Mouse (Mus musculus): ENCODE data around the gene Wdhd1.

Wdhd1 gene

GRCm38 (mm10) chr14:47281535-47281934, 4.9 kb upstream of the Wdhd1 start:
- no peak for DNase-seq (ENCODE audit: extremely low spot score, low spot score)

GRCm38 (mm10) chr14:47279058-47279457, 2.4 kb upstream of the Wdhd1 start:
- DNase-seq (ENCODE audit: extremely low spot score, low spot score), result no peak

- DNase-seq (ENCODE audit: extremely low spot score, low spot score), result no peak
Measured at GRCm38 (mm10) chr14:47276036-47276603, 537 bp downstream of the Wdhd1 start.

DNA sequence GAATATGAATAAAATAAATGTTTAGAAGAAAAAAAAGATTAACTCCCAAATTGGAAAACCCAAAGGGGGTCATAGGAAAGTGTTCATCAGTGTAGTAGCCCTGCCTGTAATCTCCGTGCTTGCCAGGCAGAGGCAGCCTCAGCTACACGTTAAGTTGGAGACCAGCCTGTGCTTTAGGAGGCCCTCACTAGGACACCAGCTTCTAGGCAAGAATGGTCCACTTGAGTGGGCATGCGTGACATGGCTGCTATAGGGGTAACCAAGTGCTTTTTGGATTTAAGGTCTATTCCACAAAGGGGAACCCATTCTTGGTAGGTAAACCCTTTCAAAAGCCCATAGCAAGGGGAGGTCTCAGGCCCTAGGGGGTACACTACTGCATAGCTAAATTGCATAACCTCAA, 1.2 kb downstream of the Wdhd1 start:
- DNase-seq (ENCODE audit: extremely low spot score, low spot score), result peak; percentile 17

GRCm38 (mm10) chr14:47273751-47274150, 2.9 kb downstream of the Wdhd1 start:
- no peak for DNase-seq (ENCODE audit: extremely low spot score, low spot score)

- no peak for DNase-seq (ENCODE audit: extremely low spot score, low spot score)
Measured at GRCm38 (mm10) chr14:47269706-47270105, 7.0 kb downstream of the Wdhd1 start.

DNA sequence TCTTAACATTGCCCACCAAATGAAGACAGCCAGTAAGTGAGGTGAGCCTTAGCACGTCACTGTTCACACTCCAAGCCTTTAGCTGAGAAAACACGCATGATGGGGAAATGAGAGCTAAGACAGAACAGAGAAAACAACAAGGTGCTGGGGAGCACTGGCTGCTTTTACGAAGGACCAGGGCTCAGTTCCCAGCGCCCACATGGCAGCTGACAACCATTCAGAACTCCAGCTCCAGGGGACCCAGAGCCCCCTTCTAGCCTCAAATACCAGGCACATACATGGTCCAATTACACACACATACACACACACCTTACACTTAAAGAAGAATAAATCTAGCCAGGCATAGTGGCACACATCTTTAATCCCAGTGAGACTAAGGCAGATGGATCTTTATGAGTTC, 7.6 kb downstream of the Wdhd1 start:
- DNase-seq (ENCODE audit: extremely low spot score, low spot score), result no peak

- no peak for DNase-seq (ENCODE audit: extremely low spot score, low spot score)
Measured at GRCm38 (mm10) chr14:47265829-47266228, 10.8 kb downstream of the Wdhd1 start.

- no peak for DNase-seq (ENCODE audit: extremely low spot score, low spot score)
Measured at GRCm38 (mm10) chr14:47264866-47265265, 11.8 kb downstream of the Wdhd1 start.

- DNase-seq (ENCODE audit: extremely low spot score, low spot score), result no peak
Measured at GRCm38 (mm10) chr14:47249839-47250238, 26.8 kb downstream of the Wdhd1 start.

GRCm38 (mm10) chr14:47242753-47243152, 33.9 kb downstream of the Wdhd1 start:
- no peak for DNase-seq (ENCODE audit: extremely low spot score, low spot score)

GRCm38 (mm10) chr14:47241046-47241445, 35.6 kb downstream of the Wdhd1 start:
- DNase-seq (ENCODE audit: extremely low spot score, low spot score), result no peak

- DNase-seq (ENCODE audit: extremely low spot score, low spot score), result no peak
Measured at GRCm38 (mm10) chr14:47240600-47240999, 36.1 kb downstream of the Wdhd1 start.

- DNase-seq (ENCODE audit: extremely low spot score, low spot score), result no peak
Measured at GRCm38 (mm10) chr14:47237286-47237685, 39.4 kb downstream of the Wdhd1 start.

DNA sequence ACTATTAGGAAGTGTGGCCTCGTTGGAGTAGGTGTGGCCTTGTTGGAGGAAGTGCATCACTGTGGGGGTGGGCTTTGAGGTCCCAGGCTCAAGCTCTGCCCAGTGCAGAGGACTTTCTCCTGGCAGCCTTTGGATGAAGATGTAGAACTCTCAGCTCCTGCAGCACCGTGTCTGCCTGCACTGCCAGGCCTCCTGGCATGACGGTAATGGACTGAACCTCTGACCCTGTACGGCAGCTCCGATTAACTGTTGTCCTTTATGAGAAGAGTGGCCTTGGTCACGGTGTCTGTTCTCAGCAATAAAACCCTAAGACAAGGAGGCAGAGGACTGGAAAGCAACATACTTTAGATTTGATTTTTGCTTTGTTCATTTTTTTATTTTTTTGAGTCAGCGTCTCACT, 40.2 kb downstream of the Wdhd1 start:
- no peak for DNase-seq (ENCODE audit: extremely low spot score, low spot score)

DNA sequence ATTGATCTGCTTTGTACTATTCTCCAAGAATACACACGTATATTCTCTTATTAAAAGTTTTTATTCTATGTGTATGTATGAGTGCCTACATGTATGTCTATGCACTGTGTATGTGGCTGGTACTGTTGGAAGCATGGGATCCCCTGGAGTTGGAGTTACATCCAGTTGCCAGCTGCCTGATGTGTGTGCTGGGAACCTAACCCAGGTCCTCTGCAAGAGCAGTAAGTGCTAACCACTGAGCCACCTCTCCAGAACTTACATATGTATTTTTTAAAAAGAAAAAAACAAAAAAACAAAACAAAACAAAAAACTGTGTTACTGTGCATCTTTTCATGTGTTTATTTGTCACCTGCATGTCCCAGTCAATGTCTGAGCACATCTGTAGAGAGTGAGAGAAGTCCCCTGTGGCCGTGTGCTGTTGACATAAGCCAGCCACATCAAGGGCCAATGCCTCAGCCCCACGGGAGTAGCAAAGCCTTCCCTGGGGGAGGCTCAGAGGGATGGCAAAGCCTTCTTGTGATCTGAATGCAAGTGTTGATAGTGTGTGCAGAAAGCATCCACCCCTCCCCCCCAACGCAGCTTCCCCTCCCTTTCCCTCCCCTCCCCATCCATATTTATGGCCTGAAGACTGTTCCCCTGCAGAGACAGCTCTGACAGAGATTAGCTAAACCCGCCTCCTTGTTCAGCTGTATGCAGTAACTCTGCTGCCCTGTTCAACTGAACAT, 42.0 kb downstream of the Wdhd1 start:
- DNase-seq (ENCODE audit: extremely low spot score, low spot score), result no peak

DNA sequence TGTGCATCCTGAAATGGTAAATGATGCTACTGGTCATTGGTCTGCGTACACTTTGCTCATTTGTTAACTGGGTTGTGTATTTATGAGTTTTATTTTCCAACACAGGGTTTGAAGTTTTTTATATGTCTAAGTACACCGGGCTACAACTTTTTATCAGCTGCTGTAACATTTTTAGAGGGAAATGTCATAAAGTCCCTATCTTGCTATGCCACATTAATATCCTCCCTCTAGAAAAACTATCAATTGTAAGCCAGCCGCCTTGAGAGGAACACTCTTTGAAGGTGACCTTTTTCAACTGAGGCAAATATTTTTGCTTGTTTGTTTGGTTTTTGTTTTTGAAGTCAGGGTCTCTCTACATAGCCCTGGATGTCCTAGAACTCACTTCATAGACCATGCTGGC, 42.6 kb downstream of the Wdhd1 start:
- DNase-seq (ENCODE audit: extremely low spot score, low spot score), result no peak

DNA sequence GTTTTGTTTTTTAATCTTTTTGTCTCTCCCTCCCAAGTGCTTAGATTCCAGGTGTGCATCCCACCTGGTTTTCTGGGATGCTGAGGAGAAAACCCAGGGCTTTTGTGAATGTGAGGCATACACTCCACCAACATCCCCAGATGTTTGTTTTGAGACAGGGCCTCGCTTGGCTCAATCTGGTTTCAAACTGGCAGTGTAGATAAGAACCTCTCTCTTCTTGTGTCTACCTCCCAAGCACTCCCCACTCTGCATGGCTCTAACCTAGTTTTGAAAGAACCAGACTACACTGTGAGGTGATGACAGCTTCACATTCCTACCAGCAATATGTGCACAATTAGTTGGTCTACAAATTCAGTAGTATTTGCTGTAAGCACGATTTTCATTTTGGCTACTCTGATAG, 43.1 kb downstream of the Wdhd1 start:
- no peak for DNase-seq (ENCODE audit: extremely low spot score, low spot score)

DNA sequence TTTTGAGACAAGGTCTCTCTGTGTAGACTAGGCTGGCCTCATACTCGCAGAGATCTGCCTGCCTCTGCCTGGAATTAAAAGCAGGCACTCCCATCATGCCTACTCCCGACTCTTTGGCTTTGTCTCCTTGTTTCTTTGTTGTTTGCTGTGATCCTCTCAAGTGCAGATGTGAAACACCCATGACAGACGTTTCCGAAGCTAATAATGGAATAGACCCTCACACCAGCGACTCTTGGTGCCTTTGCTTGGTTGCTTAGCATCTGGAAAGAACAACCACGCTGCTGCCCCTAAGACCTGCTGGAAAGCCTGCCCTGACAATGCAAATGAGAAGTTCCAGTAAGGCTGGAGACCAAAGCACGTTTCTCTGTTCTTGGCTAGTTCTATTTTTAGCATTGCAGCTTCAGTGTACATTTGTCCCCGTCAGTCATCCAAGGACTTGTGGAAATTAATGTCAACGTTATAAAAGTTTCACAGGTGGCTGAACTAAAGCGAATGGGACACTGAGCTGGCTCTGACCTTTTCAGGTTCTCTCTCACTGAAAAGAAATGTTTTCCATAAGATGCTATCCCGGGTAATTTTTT, 46.8 kb downstream of the Wdhd1 start:
- DNase-seq (ENCODE audit: extremely low spot score, low spot score), result no peak

GRCm38 (mm10) chr14:47225931-47226330, 50.7 kb downstream of the Wdhd1 start:
- no peak for DNase-seq (ENCODE audit: extremely low spot score, low spot score)

DNA sequence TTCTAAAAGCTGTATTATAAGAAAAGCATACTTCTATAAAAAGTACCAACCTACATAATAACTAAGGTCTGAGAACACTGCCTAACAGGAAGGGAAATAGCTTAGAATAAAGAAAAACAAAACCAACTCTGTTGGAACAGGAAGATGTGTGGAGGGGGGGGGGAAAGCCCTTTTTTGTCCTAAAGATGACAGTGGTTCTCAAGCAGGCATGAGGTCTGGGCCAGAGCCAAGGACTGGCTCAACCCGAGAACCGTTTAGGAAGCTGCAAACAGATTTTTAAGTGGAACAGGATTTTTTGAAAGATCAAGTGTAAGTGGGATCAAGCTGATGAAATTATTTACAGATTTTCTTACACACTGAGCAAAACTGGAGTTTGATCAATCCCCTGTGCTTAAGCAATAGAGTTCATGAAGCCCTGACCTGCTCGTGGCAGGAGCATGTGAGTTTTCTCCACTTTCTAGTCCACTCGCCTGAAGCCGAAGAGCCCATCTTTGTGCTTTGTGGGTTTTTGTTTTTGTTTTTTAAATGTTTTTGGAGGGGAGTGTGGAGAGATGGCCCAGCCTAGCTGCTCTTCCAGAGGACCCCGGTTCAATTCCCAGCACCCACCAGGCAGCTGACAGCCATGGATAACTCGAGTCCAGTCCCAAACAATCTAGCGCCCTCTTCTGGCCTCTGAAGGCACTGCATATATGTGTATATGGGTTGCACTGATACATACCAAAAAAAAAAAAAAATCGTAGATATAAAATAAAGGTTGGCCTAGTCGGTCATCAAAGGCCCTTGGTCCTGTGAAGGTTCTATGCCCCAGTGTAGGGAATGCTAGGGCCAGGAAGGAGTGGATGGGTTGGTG, 52.0 kb downstream of the Wdhd1 start:
- DNase-seq (ENCODE audit: extremely low spot score, low spot score), result no peak

All from neural tube, embryonic 10.5 days (tissue).